Mouse (Mus musculus) small intestine, adult 2 months (tissue): ENCODE data around the gene Nav2. TPM values are rescaled to one million over a fixed set of nuclear protein-coding genes. Genes with fewer than 3 reads are reported as not detected.

Experiments used
- H3K27ac ChIP-seq: fragments of 200-500 bp; 2 replicates; pipeline ENCODE4 v1.5.1; 2012; ENCODE audit warnings: low read depth, low read length, control low read depth, inconsistent platforms; ENCODE audit not compliant: insufficient read depth
- H3K27me3 ChIP-seq: fragments of 200-500 bp; 2 replicates; pipeline ENCODE4 v1.6.1; 2012; ENCODE audit warnings: mild to moderate bottlenecking, moderate library complexity, low read length, inconsistent platforms; ENCODE audit not compliant: control insufficient read depth, insufficient read depth
- H3K36me3 ChIP-seq: fragments of 200-500 bp; 2 replicates; pipeline ENCODE4 v1.6.1; 2012; ENCODE audit warnings: mild to moderate bottlenecking, low read length, control low read depth, inconsistent platforms; ENCODE audit not compliant: control insufficient read depth, insufficient read depth
- H3K4me1 ChIP-seq: fragments of 200-500 bp; 2 replicates; pipeline ENCODE4 v1.6.1; 2012; ENCODE audit warnings: low read length, inconsistent platforms, mixed read lengths; ENCODE audit not compliant: control insufficient read depth, insufficient read depth, insufficient read length
- H3K4me3 ChIP-seq: fragments of 200-500 bp; 2 replicates; pipeline ENCODE4 v1.5.1; 2012; ENCODE audit warnings: low read depth, mild to moderate bottlenecking, control low read depth, inconsistent platforms, low read length, moderate library complexity
- CTCF ChIP-seq: fragments of 200-500 bp; IDR thresholded peaks from 2 replicates; pipeline ENCODE4 v1.5.1; 2012; ENCODE audit warnings: low read depth, mild to moderate bottlenecking, control low read depth, inconsistent platforms, low read length, moderate library complexity, mixed read lengths; ENCODE audit not compliant: insufficient replicate concordance, insufficient read length; ENCODE audit errors: extremely low read depth
- POLR2A ChIP-seq: fragments of 200-500 bp; IDR thresholded peaks from 2 replicates; pipeline ENCODE4 v1.6.1; 2012; ENCODE audit warnings: low read depth, mild to moderate bottlenecking, control low read depth, inconsistent platforms, low read length, moderate library complexity
- WGBS: fragments of 180-500 bp; shearing (Covaris S2); methylation state at CpG from one replicate; pipeline ENCODE4 v1.1.7; 2018; 5-methylcytosine and 5-hydroxymethylcytosine counted together
- polyA plus RNA-seq: library from polyadenylated mRNA; depleted of rRNA; stranded (reverse); fragments of >200 nt; gene quantifications from 2 replicates; pipeline ENCODE4 v1.2.3, GENCODE M21; 2012

The Nav2 gene
- polyA plus RNA-seq, 1 experiment: 8.5 TPM

GRCm38 (mm10) chr7:48880591-48881481 is 27.7 kb upstream of the Nav2 start:
- Histone ChIP-seq H3K27me3 (0 out of 2 replicates have a peak, but pooled peaks cover 2% of the 10 kb centered on the region), H3K36me3 (no peaks in the 10 kb centered on the region), H3K4me3 (peak overlapping the region; percentile 84), H3K4me1 (peaks cover 16% of the 10 kb centered on the region; the same call in 1 of the 2 replicates), H3K27ac (no peak overlapping the region)
- under 1% methylated on average over 75 of the region's 77 CpGs for WGBS
- TF ChIP-seq POLR2A: no peak
- no peak for TF ChIP-seq CTCF

DNA sequence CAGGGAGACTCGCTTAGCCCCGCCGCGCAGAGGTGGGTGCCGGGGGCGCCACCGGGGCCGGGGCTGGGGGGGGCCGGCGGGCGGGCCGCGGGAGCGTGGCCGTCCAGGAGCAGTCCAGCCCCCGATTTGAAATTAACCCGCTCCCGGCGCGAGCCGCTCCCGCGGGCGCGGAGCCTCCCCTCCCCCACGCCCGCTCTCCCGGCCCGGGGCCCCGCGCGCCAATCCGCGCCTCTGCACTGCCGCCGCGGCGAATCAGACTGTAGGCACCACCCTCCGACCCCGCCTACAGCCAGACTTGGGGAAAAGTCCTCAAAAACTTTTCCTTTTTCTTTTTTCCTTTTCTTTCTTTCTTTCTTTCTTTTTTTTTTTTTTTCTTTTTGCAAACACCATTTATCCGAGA is 27.0 kb upstream of the Nav2 start, which contains the start of gene E2f8:
TSS of gene E2f8 (minus strand) at position 111 of the 400 bp plus-strand sequence.
- Histone ChIP-seq H3K27me3 (0 out of 2 replicates have a peak, but pooled peaks cover 2% of the 10 kb centered on the region), H3K36me3 (no peaks in the 10 kb centered on the region), H3K4me1 (peaks cover 13% of the 10 kb centered on the region; the same call in 1 of the 2 replicates), H3K4me3 (peak within 1 kb of the TSS; percentile 84), H3K27ac (peak within 1 kb of the TSS; percentile 57)
- WGBS: under 1% methylated on average over 40 of the region's 41 CpGs
- TF ChIP-seq CTCF: no peak

- H3K36me3 ChIP-seq: no peaks in the 10 kb centered on the region
- 0 out of 2 replicates have a peak, but pooled peaks cover 2% of the 10 kb centered on the region for H3K27me3 ChIP-seq
- TF ChIP-seq POLR2A (no peak), CTCF (no peak)
- peak overlapping the region; percentile 84 for H3K4me3 ChIP-seq
- H3K4me1 ChIP-seq: peaks cover 12% of the 10 kb centered on the region; the same call in 1 of the 2 replicates
- 1% methylated on average over 28 of the region's 28 CpGs for WGBS
- peak overlapping the region; percentile 57 for H3K27ac ChIP-seq
These were observed 26.4 kb upstream of the Nav2 start for GRCm38 (mm10) chr7:48881971-48882609.

DNA sequence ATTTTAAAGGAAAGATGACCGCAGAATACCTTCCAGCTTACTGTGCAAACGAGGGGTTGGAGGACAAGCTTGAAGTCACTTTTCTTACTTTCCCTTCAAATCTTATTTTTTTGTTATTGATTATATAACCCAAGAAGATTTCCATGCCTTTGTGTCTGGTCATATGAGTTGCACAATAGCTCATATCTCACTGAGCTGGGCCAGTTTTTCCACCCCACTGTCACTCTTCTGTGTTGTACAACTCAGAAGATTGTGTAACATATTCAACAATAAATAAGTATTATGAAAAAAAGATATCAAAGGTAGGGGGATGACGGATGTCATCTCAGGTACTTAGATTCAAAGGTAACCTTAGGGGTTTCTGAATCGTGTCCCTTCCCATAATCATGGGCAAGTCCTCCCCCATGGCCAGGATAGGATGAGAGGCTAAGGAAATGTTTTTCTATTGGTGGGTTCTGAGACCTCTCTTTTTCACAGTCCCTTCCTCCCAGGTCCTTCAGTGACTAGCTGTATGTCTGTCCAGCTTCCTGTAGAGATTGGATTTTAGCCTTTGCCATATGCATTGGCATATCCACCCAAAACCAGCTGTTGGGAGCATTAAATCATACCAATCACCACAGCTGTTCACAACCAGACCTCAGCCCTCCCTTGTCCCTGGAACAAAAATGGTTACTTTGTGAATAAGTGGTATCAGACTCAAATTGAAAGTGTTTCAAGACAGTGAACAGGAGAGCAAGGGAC is 24.8 kb upstream of the Nav2 start:
- 86% methylated on average over 4 of the region's 4 CpGs for WGBS
- H3K4me1 ChIP-seq: peaks cover 9% of the 10 kb centered on the region; the same call in 1 of the 2 replicates
- TF ChIP-seq CTCF: no peak
- TF ChIP-seq POLR2A: no peak
- no peak overlapping the region for H3K4me3 ChIP-seq
- no peaks in the 10 kb centered on the region for H3K36me3 ChIP-seq
- H3K27me3 ChIP-seq: 0 out of 2 replicates have a peak, but pooled peaks cover 2% of the 10 kb centered on the region
- no peak overlapping the region for H3K27ac ChIP-seq

DNA sequence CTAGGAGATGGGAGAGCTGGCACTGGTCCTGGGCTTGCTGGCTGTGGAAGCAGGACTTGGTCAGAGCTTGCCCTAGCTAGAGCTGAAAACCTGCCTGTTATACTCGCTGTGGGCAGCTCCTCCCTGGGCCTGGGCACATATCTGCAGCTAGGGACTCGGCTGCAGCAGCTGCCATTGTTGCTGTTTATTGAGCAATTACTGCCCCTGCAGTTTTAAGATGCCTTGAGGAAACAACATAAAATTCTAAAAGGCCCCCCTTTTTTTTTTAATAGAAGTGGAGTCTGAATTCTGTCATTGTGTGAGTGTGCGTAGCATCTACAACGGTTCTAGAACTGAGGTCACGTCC is 24.3 kb upstream of the Nav2 start:
- Histone ChIP-seq H3K27me3 (0 out of 2 replicates have a peak, but pooled peaks cover 2% of the 10 kb centered on the region), H3K27ac (no peak overlapping the region), H3K36me3 (no peaks in the 10 kb centered on the region), H3K4me3 (no peak overlapping the region), H3K4me1 (peaks cover 9% of the 10 kb centered on the region; the same call in 1 of the 2 replicates)
- no peak for TF ChIP-seq CTCF
- TF ChIP-seq POLR2A: no peak
- WGBS: 70% methylated on average over 5 of the region's 5 CpGs

DNA sequence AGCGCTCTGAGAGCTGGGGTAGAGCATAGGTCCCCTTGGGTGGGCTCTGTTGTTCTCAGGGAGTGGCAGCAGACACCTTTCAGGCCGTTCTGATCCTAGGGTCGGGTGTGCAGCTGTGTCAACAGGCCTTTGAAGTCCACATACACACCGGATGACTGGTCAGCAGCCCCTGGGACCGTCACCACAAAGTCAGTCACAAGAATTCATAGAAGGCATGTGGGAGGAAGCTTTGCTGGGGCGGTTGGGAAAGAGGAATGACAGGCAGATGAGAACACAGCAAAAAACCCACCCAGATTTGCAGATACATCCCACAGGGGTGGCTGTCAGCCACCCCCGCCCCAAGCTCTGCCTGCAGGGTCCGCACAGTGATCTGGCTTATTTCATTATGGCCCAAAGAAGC is 20.5 kb upstream of the Nav2 start:
- no peaks in the 10 kb centered on the region for H3K36me3 ChIP-seq
- no peaks in the 10 kb centered on the region for H3K27me3 ChIP-seq
- no peak overlapping the region for H3K27ac ChIP-seq
- WGBS: 68% methylated on average over 8 of the region's 8 CpGs
- TF ChIP-seq CTCF: no peak
- no peak for TF ChIP-seq POLR2A
- no peaks in the 10 kb centered on the region for H3K4me1 ChIP-seq
- no peak overlapping the region for H3K4me3 ChIP-seq
